Comparison of ENCODE assay signal across 35 mouse cellular contexts in genomic region chr7:96131175-96131574, GRCm38 (mm10). TPM values are rescaled to one million over a fixed set of nuclear protein-coding genes. Genes with fewer than 3 reads are reported as not detected.
"Had no signal": no experiment of that assay in that cellular context is flagged by ENCODE, and none has a peak within 500 bp of the region (broad histone marks: within the 10 kb centered on the region; RNA-seq: fewer than 3 reads in every experiment).

No protein-coding gene starts in this region.

- H3K4me3 ChIP-seq: heart, embryonic 10.5 days; heart, embryonic 13.5 days; heart, embryonic 15.5 days; hindbrain, embryonic 10.5 days; hindbrain, embryonic 12.5 days; hindbrain, embryonic 13.5 days; hindbrain, embryonic 15.5 days; intestine, embryonic 15.5 days; kidney, embryonic 15.5 days; layer of hippocampus, adult 2 months had no signal

- H3K9me3 ChIP-seq: heart, embryonic 10.5 days; heart, embryonic 13.5 days; heart, embryonic 15.5 days; hindbrain, embryonic 10.5 days; hindbrain, embryonic 12.5 days; hindbrain, embryonic 13.5 days; hindbrain, embryonic 15.5 days; intestine, embryonic 15.5 days; kidney, embryonic 15.5 days had no signal

- H3K4me1 ChIP-seq: heart, embryonic 10.5 days; heart, embryonic 13.5 days; heart, embryonic 15.5 days; hindbrain, embryonic 10.5 days; hindbrain, embryonic 12.5 days; hindbrain, embryonic 13.5 days; hindbrain, embryonic 15.5 days; intestine, embryonic 15.5 days; kidney, embryonic 15.5 days had no signal

- H3K27ac ChIP-seq: heart, embryonic 10.5 days; heart, embryonic 13.5 days; heart, embryonic 15.5 days; hindbrain, embryonic 10.5 days; hindbrain, embryonic 12.5 days; hindbrain, embryonic 13.5 days; hindbrain, embryonic 14.5 days; hindbrain, embryonic 15.5 days; hindbrain, postnatal 0 days; intestine, embryonic 15.5 days; kidney, embryonic 15.5 days; kidney, postnatal 0 days; layer of hippocampus, adult 2 months had no signal

- H3K36me3 ChIP-seq: heart, embryonic 10.5 days; heart, embryonic 13.5 days; heart, embryonic 15.5 days; hindbrain, embryonic 10.5 days; hindbrain, embryonic 12.5 days; hindbrain, embryonic 13.5 days; hindbrain, embryonic 15.5 days; intestine, embryonic 15.5 days; kidney, embryonic 15.5 days had no signal

- DNase-seq: heart, postnatal 10 days; heart, postnatal 14 days; heart, postnatal 36 days; heart, postnatal 4 days; kidney, adult 11 months; kidney, adult 18-20 months; kidney, adult 2 months; kidney, adult 8-10 months; kidney, adult 9 months; kidney, postnatal 10 days; kidney, postnatal 14 days; kidney, postnatal 25 days; kidney, postnatal 36 days; kidney, postnatal 4 days; layer of hippocampus, adult 9-11 months; layer of hippocampus, postnatal 36 days had no signal

- ATAC-seq: hindbrain, embryonic 16.5 days; hindbrain, postnatal 0 days; inflammation-experienced regulatory T-cells, adult 6 months; intestine, embryonic 15.5 days; intestine, embryonic 16.5 days; intestine, postnatal 0 days had no signal

- H3K27me3 ChIP-seq: heart, embryonic 13.5 days; heart, embryonic 15.5 days; hindbrain, embryonic 12.5 days; hindbrain, embryonic 13.5 days; hindbrain, embryonic 15.5 days; intestine, embryonic 15.5 days; kidney, embryonic 15.5 days had no signal

- H3K4me2 ChIP-seq: heart, embryonic 11.5 days; heart, embryonic 13.5 days; heart, embryonic 15.5 days; hindbrain, embryonic 12.5 days; hindbrain, embryonic 13.5 days; hindbrain, embryonic 14.5 days; hindbrain, embryonic 15.5 days; intestine, embryonic 15.5 days; kidney, embryonic 15.5 days had no signal

- H3K9ac ChIP-seq: heart, embryonic 13.5 days; heart, embryonic 15.5 days; hindbrain, embryonic 12.5 days; hindbrain, embryonic 13.5 days; hindbrain, embryonic 14.5 days; hindbrain, embryonic 15.5 days; intestine, embryonic 15.5 days; kidney, embryonic 15.5 days had no signal

RNA-seq across cellular contexts. Expression of gene Tenm4, which starts 39.9 kb away (rescaled TPM):
- total RNA-seq: hematopoietic stem cell, adult 5-6 weeks had no signal
